Mouse (Mus musculus) heart, postnatal 14 days (tissue): ENCODE data around the gene Ptpre. TPM values are rescaled to one million over a fixed set of nuclear protein-coding genes. Genes with fewer than 3 reads are reported as not detected.
"Not testable (repeated sequence)": the region's sequence is repeated elsewhere in the genome, so short reads cannot be mapped to it uniquely, and the experiment has no call there.

Experiments used
- DNase-seq, 2 experiments: peaks; one replicate each; pipeline ENCODE4 v3.0.0; 2021 to 2022
- intact Hi-C: fragments of 180-260 bp; cut with DNase I; formaldehyde crosslinking; loops from one replicate; pipeline ENCODE4 v1.15.1; 2025
- total RNA-seq, 2 experiments: library from RNA; stranded (reverse); gene quantifications; 2 replicates each; pipeline ENCODE4 v1.2.3; 2021

Ptpre gene
- total RNA-seq, 2 experiments from 2014 or later, result 4.1 to 4.4 TPM

DNA sequence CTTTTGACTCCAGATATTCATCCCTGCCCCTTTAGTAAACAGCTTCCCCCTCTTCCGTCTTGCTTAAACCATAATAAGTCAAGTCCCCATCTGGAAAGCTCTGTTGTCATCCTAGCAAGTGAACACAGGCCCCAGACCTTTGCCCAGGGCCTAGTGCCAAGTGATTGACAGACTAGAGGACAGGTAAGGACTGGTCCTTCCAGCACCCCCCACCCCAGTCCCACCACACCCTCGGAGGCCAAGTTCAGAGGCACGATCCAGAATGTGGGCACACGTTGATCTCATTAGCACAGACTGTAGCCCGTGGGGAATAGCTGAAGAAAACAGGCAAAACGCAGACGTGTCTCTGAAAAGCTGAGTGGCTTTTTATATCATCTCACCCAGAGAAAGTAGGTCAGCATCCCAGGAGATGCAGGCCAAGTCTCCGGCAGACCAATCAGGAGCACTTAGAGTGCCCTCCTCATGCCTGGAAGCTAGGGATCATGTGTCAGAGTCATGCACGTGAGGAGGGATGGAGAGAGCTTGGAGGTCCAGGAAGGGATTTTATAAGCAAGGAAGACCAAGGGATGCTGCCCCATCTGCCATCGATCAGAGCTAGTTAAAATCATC is 34.8 kb downstream of the Ptpre start:
- peak in 1 of 2 experiments; percentile 17 for DNase-seq
- intact Hi-C loops, result no loop called here

DNA sequence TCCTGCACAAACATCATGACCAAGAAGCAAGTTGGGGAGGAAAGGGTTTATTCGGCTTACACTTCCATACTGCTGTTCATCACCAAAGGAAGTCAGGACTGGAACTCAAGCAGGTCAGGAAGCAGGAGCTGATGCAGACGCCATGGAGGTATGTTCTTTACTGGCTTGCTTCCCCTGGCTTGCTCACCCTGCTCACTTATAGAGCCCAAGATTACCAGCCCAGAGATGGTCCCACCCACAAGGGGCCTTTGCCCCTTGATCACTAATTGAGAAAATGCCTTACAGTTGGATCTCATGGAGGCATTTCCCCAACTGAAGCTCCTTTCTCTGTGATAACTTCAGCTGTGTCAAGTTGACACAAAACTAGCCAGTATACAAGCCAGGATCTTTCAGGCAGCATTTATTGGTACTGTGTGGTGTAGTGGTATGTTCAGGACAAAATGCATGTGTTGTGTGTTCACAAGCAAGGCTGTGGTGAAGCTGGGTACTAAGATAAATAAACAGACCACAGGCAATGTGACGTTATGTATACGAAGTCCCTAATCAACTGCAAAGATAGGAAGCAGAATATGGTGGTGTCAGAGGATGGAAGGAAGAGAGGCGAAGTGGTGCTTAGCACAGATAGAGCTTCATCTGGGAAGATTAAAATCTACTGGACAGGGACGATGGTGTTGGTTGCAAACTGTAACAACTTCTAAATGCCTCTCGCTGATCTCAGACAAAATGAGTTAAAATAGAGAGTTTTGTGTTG is 38.2 kb downstream of the Ptpre start:
- intact Hi-C loops, result not testable (repeated sequence)

DNA sequence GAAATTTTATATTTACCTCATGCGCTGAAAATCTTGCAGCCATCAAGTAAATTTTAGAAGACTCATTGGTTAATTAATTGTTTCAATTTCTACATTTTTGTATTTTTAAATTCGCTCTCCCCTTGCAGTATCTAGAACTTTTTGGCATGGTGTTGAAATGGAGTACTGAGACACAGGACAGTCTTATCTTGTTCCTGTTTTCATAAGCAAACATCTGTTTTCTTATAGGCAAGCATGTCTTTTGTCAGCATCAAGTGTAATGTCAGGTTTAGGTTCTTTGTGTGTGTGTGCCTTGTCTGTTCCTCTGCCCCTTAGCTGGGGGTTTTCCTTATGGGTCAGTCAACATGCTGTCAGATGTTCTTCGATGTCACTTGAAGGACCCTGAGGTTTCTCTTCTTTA is 39.0 kb downstream of the Ptpre start:
- intact Hi-C loops, result no loop called here
- DNase-seq, result no peak

More for the DNA sequence above, 38.2 kb downstream of the Ptpre start:
- DNase-seq, result not testable (repeated sequence)

DNA sequence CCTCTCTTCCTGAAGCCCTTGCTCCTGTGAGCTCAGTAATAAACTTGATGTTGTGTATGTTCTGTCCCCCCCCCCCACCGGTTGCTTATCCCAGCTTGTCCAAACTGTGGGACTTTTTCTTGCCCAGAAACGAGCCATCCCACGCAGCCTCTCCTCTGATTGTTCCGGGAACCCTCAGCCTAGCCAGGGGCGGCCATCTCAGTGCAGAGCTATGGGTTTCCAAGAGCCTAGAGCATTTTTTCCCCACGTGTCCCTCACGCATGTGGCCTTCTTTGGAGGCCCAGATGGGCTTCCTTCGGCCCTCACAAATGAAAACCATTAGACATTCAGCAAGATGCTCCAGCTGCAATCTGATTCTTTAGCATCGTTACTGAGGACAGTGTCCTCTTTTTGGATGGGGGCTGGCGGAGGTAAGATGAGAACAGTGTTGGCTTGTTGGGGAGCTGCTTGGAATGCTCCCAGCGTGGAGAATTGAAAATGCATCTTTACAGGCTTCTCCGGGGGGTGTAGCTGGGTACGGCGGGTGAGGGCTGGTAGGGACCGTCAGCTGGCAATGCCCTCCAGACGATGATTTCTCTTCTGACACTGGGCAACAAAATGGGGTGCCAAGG is 41.5 kb downstream of the Ptpre start:
- intact Hi-C loops, result no loop called here
- no peak for DNase-seq

DNA sequence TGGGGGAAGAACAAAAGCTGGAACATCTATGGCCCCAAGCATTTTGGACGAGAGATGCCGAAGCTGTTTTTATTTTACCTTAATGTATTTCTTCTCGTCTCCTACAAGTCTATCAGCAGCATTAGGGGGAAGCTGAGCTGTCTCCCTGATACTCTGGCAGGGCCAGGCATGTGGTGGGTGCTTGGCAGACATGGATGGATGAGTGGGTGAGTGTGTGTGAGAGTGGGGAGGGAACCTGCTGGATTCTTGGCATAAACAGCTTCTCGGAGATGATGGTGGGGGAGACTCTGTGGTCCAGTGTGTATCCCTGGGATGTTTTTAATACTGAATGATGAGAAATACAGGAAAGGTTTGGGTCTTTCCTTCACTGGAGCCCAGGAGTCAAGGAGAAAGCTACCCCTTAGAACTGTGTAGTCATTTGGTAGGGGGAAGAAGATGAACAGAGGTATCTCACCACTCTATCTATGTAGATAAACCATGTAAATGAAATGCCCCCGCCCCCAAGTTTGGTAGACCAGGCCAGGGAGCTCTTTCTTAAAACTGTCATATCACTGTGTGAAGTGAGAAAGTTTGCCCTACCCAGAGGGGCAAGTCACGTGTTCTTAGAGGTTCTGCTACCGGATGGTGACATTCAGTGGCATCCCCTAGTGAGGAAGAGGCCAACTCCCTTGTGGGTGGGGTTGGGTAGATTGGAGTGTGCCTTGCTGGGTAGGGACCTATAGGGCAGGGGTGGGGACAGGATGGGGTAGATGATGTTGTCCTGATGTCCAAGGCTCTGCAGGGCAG is 43.2 kb downstream of the Ptpre start:
- intact Hi-C loops, result no loop called here
- DNase-seq, result no peak

DNA sequence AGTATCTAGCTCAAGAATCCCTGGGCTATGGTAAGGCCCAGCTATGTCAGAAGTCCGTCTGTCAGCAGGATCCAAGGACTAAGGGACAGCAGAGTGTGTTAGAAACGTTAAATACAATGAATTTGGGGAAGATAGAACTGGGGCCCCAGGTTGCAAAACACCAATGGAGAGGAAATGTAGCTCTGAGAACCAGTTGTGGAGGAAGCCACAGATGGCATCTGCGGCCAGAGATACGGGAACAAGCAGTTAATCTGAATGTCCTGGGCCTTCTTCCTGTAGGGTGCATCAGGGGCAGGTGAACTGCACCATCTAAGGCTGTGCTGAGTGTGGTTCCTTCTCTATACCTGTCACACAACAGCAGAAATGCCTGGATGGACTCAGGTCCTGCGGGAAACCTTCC is 43.8 kb downstream of the Ptpre start:
- intact Hi-C loops, result no loop called here

DNA sequence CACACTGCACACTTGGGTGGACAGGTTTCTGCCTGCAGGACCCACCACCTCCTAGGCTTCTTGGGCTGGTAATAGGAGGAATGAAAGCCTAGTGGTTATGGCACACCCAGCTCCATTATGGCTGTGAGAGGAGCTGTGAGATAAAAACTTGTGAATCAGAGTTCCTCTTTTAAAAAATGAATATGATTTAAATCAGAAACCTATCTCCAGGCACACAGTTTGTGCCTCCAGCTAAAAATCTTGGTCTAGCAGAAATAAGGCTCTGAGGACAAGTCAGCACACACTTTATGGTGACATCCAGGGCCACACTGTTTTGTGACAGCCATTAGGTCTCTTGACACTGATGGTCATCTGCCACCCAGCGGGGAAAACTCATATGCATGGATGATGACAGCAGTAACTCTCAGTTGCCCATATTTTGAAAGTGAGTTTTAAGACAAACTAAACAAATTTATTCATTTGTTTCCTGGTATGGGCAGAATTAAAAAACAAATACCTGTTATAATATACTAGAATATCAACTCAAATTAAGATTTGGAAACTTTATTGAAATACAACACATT is 47.9 kb downstream of the Ptpre start:
- intact Hi-C loops, result no loop called here
- DNase-seq, result no peak

More for the DNA sequence above, 43.8 kb downstream of the Ptpre start:
- DNase-seq, result no peak

DNA sequence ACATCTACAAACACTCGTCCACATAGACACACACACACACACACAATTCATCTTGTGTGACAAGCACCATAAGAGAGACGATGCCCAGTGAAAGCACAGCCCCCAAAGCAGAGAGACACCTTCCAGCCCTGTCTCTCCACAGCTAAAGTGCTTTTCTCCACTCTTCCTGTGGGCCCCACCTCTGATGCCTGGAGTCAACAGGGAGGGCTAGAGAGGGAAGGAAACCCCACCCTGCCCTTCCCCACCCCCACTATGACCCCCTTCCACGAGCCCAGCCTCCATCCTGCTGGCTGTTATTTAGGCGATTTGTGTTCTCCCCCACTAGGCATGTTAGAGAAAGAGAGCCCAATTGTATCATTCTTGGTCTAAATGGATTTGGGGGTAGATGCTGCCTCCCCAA is 49.1 kb downstream of the Ptpre start:
- DNase-seq, result no peak
- intact Hi-C loops, result no loop called here

DNA sequence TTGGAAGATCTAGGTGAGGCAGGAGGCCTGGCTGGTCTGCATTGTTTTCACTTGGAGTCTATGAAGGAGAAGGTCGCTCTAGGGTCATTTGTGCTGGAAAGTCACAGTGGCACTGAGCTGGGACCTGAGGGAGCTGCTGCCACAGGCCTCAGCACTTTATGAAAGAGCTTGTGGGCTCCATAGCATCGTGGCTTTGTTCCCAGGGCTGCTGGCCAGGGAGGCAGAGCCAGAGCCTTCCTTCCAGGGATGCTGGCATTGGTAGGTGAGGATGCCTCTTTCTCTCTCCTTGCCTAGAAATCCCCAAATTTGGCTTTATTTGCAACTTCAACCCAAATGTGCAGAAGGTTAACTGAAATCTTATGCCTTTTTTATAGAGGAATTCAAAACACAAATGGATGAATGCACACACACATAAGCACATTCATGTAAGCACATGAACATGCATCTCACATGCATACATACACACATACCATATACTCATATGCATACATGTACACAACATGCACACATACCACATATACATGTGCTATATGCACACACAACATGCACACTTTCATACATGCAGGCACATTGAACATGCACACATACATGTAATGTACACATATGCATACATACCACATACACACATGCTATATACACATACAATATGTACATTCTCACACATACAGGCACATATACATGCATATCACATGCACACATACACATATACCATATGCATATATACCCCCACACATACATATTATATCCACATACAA is 50.7 kb downstream of the Ptpre start:
- DNase-seq, result no peak
- intact Hi-C loops, result no loop called here

DNA sequence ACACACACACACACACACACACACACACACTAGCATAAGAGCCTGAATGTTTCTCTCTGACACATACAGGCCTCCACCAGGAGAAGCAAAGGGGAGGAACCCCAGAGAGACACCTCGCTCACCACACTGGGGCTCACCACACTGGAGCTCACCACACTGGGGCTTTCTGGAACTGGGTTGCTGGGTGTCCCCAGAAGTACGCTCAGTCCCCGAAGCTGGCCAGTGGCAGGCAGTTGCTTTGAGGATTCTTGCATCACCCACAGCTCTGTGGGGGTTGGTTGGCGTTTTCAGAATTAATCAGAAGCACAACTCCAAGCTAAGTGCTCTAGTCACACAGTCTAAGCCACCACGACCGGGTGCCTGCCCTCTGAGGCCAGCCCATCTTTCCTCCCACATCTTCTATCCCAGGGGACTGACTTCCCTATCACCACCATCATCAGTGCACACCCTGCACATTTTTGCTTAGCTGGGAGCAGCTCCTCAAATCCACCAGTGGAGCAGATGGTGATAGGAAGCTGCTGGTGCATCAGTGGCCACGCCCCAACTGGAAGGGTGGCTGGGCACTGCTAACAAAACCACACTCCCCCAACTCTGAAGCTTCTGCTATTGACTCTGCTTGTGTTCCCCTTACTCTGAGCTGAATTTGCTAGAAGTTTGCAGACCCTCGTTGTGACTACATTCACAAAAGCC is 51.5 kb downstream of the Ptpre start:
- no peak for DNase-seq
- intact Hi-C loops, result no loop called here

DNA sequence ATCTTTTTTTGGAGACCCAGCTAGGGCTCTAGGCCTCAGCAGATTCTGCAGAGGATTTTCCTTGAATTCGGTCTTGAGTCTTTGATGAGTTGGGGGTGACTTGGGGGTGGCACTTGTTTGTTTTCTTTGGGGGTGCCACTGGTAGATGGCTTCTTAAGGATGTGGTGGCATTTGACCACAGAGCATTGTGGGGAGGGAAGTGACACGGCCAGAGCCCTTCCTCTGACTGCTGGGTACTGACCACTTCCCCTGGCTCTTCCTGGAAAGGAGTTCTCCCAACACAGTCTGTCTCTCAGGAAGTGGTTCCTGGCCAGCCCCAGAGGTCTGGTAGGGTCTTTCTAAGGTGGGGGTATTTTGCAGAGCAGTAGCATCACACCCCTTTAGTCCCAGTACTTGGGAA is 54.2 kb downstream of the Ptpre start:
- DNase-seq, result no peak
- intact Hi-C loops, result no loop called here

DNA sequence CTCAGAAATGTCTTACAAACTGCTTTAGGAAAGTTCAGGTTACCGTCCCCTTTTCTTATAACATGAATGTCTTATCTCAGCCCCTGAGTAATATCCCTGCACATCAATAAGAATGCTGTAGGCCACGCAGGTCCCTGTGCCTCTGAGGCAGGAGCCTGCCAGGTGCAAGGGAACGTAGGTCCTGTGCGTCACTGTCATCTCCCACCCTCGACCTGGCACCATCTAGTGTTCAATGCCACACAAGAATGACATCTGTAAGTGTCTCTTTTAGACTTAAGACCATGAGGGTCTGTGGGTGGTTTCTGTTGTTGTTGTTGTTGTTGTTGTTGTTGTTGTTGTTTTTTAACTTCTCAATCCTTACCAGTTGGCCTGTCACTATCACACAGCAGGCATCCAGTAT is 56.0 kb downstream of the Ptpre start:
- intact Hi-C loops, result no loop called here

DNA sequence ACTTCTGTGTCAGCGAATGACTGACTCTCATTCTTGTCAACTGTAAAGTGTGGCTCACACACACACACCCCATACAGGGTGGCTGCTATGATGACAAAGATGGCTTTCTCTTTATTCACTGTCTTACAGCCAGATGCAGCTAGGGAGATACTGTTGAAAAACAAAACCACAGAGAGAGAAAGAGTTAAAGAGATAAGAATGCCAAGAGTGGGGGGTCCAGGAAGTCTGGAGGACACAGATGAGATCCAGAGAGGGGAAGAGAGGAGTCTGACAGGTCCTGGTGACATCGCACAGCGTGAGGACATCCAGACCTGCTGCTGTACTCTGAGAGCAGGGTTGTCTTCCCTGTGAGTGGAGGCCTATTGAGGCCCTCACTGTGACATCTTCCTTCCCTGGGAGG is 56.5 kb downstream of the Ptpre start:
- intact Hi-C loops, result no loop called here
- no peak for DNase-seq

More for the DNA sequence above, 56.0 kb downstream of the Ptpre start:
- no peak for DNase-seq

DNA sequence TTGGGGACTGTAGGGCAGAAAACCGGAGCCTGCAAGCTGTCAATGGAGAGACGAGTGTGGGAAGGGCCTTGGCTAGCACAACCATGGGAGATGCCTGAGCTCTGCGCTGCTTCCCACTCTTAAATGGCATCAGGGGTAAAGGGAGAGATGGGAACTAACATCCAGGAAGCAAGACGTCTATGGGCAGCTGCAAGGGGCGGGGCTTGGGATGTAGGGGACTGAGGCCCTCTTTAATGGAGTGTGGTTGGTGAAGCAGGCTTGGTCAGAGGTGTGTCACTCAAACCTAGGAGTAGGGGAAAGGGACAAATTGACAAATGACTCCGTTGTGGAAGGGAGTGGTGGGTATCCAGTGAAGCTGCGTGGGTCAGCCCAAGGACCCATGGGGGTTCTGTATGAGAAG is 57.4 kb downstream of the Ptpre start:
- no peak for DNase-seq
- intact Hi-C loops, result no loop called here

DNA sequence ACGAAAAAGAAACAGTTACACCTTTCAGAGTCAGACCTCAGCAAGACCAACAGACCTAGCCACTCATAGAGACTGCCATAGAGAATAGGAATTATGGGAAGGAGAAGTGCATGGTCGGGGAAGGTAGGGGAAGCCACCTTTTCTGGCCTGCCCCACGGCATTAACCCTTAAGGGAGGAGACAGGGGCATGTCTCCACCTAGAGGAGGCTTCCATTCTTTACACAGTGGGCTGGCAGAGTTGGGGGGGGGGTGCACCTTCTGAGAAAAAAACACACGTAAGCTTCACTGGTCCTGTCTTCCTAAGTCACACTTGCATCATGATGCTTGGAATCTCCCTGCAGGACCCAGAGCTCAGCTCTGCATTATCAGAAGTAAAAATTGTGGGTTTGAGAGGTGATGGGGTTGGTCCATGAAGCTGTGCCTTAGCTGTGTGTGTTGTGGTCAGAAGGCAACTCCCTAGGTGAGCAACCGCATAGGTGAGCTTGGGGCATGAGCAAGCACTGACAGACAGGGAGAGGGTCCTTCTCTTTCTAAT is 58.4 kb downstream of the Ptpre start:
- DNase-seq, result no peak
- intact Hi-C loops, result no loop called here

DNA sequence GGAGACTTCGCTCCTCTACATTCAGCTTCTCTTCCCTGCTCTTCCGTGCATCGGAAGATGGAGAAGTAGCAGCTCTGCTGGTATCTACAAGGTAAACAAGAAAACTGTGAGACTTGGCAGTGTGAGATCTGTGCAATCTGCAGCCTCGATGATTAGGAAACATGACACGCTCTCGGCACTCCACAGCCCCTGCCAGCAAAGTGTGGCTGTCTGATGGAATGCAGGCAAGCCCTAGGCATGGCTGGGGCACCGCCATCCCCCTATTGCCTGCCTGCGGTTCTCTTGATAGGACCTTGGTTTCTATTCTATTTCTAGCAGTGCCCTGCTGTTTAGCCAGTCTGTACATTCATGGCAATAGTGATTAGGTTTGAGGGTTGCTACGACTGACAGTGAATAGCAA is 59.7 kb downstream of the Ptpre start:
- DNase-seq, result no peak
- intact Hi-C loops, result no loop called here

DNA sequence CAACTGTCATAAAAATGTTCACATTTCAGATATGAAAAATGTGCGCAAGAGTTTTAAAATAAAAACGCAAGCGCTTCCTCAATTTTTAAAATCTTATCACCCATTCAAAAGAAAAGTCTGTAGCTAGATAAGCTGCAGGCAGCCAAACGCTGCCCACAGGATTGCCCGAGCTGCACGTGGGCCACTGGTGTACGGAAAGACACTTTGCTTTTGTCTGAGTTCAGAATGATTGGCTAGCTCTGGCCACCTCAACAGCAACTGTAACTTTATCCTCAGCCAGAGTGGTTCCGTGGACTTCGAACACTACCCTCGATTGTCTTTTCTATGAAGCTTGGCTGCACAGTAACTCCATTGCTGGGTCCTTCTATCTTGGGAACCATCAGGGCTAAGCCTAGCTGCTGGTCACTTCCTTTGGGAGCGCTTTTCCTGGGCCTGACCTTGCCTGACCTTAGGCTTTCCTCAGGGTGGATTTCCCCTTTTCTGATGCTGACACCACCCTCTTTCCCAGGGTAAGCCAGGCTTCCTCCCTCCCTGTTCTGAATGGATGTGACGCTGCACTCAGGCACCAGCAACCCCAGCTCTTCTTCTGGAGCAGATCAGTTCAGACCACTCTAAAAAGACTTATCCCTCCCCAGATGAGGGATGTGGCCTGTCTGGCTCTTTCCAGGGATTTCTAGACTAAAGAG is 60.5 kb downstream of the Ptpre start:
- DNase-seq, result peak; percentile 29 to 31
- intact Hi-C loops, result no loop called here

DNA sequence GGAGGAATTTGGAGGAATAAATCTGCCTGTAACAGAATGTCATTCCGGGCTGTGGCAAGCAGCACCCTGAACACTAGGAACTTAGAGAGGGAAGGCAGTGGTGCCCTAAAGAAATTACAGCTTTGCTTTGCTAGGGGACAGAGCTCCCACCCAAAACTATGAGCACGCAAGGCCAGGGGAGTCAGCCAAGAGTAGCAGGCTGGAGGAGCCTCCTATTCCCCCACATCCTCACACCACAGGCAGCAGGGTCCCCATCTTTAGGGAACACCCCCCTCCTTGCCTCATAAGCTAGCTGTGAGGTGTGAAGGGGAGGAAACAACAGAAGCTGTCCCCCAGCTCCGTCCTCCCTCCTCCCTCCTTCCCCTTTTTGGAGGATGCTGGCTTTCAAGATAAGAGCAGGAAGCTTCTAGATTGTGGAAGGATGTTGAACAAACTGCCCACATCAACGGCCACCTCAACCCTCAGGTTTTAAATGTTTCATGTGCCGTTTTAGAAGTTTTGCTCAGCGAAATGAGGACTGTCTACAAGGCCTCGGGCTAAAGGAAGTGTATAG is 61.1 kb downstream of the Ptpre start:
- intact Hi-C loops, result no loop called here
- no peak for DNase-seq
